Mouse (Mus musculus): Measurements from ENCODE around the gene Fpr-rs4. TPM values are rescaled to one million over a fixed set of nuclear protein-coding genes. Genes with fewer than 3 reads are reported as not detected.
"Not testable (repeated sequence)": the region's sequence is repeated elsewhere in the genome, so short reads cannot be mapped to it uniquely, and the experiment has no call there.

Gene Fpr-rs4
- not detected in 2 replicates for polyA plus RNA-seq (2015; fragmentation: Nextera tagmentation; extraction: Ambion mirVana)

- no peak within 1 kb of the TSS for H3K9ac ChIP-seq
- H3K36me3 ChIP-seq, result no peaks in the 10 kb centered on the region
- WGBS, result 52% methylated on average over 2 of the region's 2 CpGs
- no peaks in the 10 kb centered on the region for H3K9me3 ChIP-seq
- no peak within 1 kb of the TSS for H3K27ac ChIP-seq
- H3K4me1 ChIP-seq, result no peaks in the 10 kb centered on the region
- H3K4me3 ChIP-seq (replicated peaks), result no peak within 1 kb of the TSS
- ATAC-seq (ENCODE audit: insufficient read depth, low FRiP score, low read depth), result no peak
- no peak within 1 kb of the TSS for H3K4me2 ChIP-seq
- H3K27me3 ChIP-seq (replicated peaks), result no peaks in the 10 kb centered on the region
Measured at GRCm38 (mm10) chr17:18021433-18021832, at the start of gene Fpr-rs4. Fpr-rs4 (plus strand) TSS chr17:18021733.

DNA sequence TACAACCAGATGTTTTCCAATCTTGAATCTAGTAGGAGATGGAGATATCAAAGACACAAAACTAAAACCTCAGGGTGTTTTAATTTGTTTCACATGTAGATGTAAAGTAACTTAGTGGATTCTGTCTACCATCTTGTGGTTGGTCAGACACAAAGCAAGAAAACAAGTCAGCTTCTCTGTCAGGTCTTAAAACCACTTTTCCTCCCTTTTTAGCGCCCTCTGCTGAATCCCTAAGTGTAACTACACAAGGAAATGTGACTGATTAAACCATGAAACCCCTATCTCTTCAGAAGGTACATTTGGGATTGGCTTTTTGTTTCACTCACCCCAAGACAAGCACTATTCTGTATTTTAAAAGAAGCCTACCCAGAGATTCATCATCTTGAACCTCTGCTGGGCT is 48.1 kb upstream of the Fpr-rs4 start:
- H3K27ac ChIP-seq, result no peak overlapping the region
- no peaks in the 10 kb centered on the region for H3K4me1 ChIP-seq
- no peaks in the 10 kb centered on the region for H3K27me3 ChIP-seq (replicated peaks)
- ATAC-seq (ENCODE audit: insufficient read depth, low FRiP score, low read depth), result no peak
- H3K36me3 ChIP-seq, result no peaks in the 10 kb centered on the region
- no peaks in the 10 kb centered on the region for H3K9me3 ChIP-seq
- H3K4me3 ChIP-seq (replicated peaks), result no peak overlapping the region
- H3K4me2 ChIP-seq, result no peak overlapping the region
- 11% methylated on average over 1 of the region's 1 CpGs for WGBS
- no peak overlapping the region for H3K9ac ChIP-seq

GRCm38 (mm10) chr17:17981232-17981631 is 40.3 kb upstream of the Fpr-rs4 start:
- H3K36me3 ChIP-seq; H3K4me3 ChIP-seq (replicated peaks); H3K27me3 ChIP-seq (replicated peaks); H3K4me2 ChIP-seq; H3K9me3 ChIP-seq; H3K9ac ChIP-seq; H3K4me1 ChIP-seq; H3K27ac ChIP-seq; ATAC-seq (ENCODE audit: insufficient read depth, low FRiP score, low read depth): not testable (repeated sequence)
- 67% methylated on average over 2 of the region's 2 CpGs for WGBS

- Histone ChIP-seq H3K4me3 (replicated peaks) (no peak overlapping the region), H3K9ac (no peak overlapping the region), H3K27me3 (replicated peaks) (no peaks in the 10 kb centered on the region), H3K4me1 (no peaks in the 10 kb centered on the region), H3K36me3 (no peaks in the 10 kb centered on the region), H3K27ac (no peak overlapping the region), H3K4me2 (no peak overlapping the region), H3K9me3 (no peaks in the 10 kb centered on the region)
- WGBS, result 95% methylated on average over 1 of the region's 1 CpGs
- no peak for ATAC-seq (ENCODE audit: insufficient read depth, low FRiP score, low read depth)
Measured at GRCm38 (mm10) chr17:18004752-18005151, 16.8 kb upstream of the Fpr-rs4 start.

GRCm38 (mm10) chr17:18049124-18049523 is 27.6 kb downstream of the Fpr-rs4 start, which contains the start of gene Vmn2r124:
Vmn2r124 (plus strand) TSS chr17:18049424.
- no peaks in the 10 kb centered on the region for H3K36me3 ChIP-seq
- ATAC-seq (ENCODE audit: insufficient read depth, low FRiP score, low read depth), result no peak
- H3K4me1 ChIP-seq, result no peaks in the 10 kb centered on the region
- H3K9ac ChIP-seq, result no peak within 1 kb of the TSS
- no peaks in the 10 kb centered on the region for H3K27me3 ChIP-seq (replicated peaks)
- H3K27ac ChIP-seq, result no peak within 1 kb of the TSS
- H3K9me3 ChIP-seq, result no peaks in the 10 kb centered on the region
- WGBS, result 48% methylated on average over 2 of the region's 2 CpGs
- no peak within 1 kb of the TSS for H3K4me3 ChIP-seq (replicated peaks)
- H3K4me2 ChIP-seq, result no peak within 1 kb of the TSS

Other genes starting within 250 kb of the Fpr-rs4 start
- gene Spaca6, start 194.6 kb upstream of the Fpr-rs4 start, polyA plus RNA-seq (2015; fragmentation: Nextera tagmentation; extraction: Ambion mirVana), result 29.6 and 35.7 TPM in 2 replicates
- gene Has1, start 166.5 kb upstream of the Fpr-rs4 start, polyA plus RNA-seq (2015; fragmentation: Nextera tagmentation; extraction: Ambion mirVana), result 1.1 and 1.2 TPM in 2 replicates
- gene Fpr1, start 137.8 kb upstream of the Fpr-rs4 start, polyA plus RNA-seq (2015; fragmentation: Nextera tagmentation; extraction: Ambion mirVana), result 2.0 and 2.1 TPM in 2 replicates
- 2.0 and 2.5 TPM in 2 replicates for gene Fpr2, start 133.9 kb upstream of the Fpr-rs4 start, polyA plus RNA-seq (2015; fragmentation: Nextera tagmentation; extraction: Ambion mirVana)
- gene Fpr3, start 133.9 kb upstream of the Fpr-rs4 start, polyA plus RNA-seq (2015; fragmentation: Nextera tagmentation; extraction: Ambion mirVana), result not detected in 2 replicates
- gene Vmn2r124, start 27.7 kb downstream of the Fpr-rs4 start, polyA plus RNA-seq (2015; fragmentation: Nextera tagmentation; extraction: Ambion mirVana), result not detected in 2 replicates
- not detected in 2 replicates for gene Vmn2r91, start 63.3 kb downstream of the Fpr-rs4 start, polyA plus RNA-seq (2015; fragmentation: Nextera tagmentation; extraction: Ambion mirVana)
- not detected in 2 replicates for gene Vmn2r92, start 130.2 kb downstream of the Fpr-rs4 start, polyA plus RNA-seq (2015; fragmentation: Nextera tagmentation; extraction: Ambion mirVana)